ENCODE assay signal across 9 mouse cellular contexts in genomic region chr3:56270241-56270830, GRCm38 (mm10).
DNase-seq lines count a peak whose midpoint lies in the region; ATAC-seq and TF ChIP-seq lines count a peak whose summit lies in the region.
"Had no signal": no experiment of that assay in that cellular context is flagged by ENCODE, and none has a peak within 500 bp of the region (broad histone marks: within the 10 kb centered on the region; RNA-seq: fewer than 3 reads in every experiment).

No protein-coding gene starts in this region.

- H3K9me3 ChIP-seq in kidney, postnatal 0 days (replicated peaks; ENCODE audit: low read length) = no peaks in the 10 kb centered on the region
- no peaks in the 10 kb centered on the region for H3K9me3 ChIP-seq in stomach, postnatal 0 days (ENCODE audit: control insufficient read depth, low read length)

- no peak for TF ChIP-seq POLR2A in liver, adult 2 months (IDR thresholded peaks at IDR 0.05; ENCODE audit: extremely low read depth, insufficient read depth, low read length)

- no peak for TF ChIP-seq EP300 in stomach, postnatal 0 days (optimal IDR thresholded peaks at IDR 0.05)

- no peaks in the 10 kb centered on the region for H3K36me3 ChIP-seq in liver, adult 2 months (ENCODE audit: control insufficient read depth, insufficient read depth, low read length)
- H3K36me3 ChIP-seq in kidney, postnatal 0 days (ENCODE audit: insufficient read depth, low read length) = no peaks in the 10 kb centered on the region
- H3K36me3 ChIP-seq in stomach, postnatal 0 days (ENCODE audit: control insufficient read depth, insufficient read depth, low read length) = no peaks in the 10 kb centered on the region

- no peak overlapping the region for H3K4me3 ChIP-seq in liver, adult 2 months (ENCODE audit: insufficient read depth, low read depth, low read length)
- H3K4me3 ChIP-seq in kidney, postnatal 0 days (replicated peaks; ENCODE audit: low read depth, low read length) = no peak overlapping the region
- no peak overlapping the region for H3K4me3 ChIP-seq in stomach, postnatal 0 days (ENCODE audit: low read depth, low read length)

- H3K27ac ChIP-seq in liver, adult 2 months (replicated peaks; ENCODE audit: insufficient read depth, low read depth, low read length) = no peak overlapping the region; the same call in 1 of the 2 replicates
- H3K27ac ChIP-seq in kidney, postnatal 0 days = no peak overlapping the region
- H3K27ac ChIP-seq in stomach, postnatal 0 days (replicated peaks) = no peak overlapping the region

- H3K9ac ChIP-seq in liver, adult 2 months (ENCODE audit: low read depth, low read length) = no peak overlapping the region
- no peak overlapping the region for H3K9ac ChIP-seq in kidney, postnatal 0 days (ENCODE audit: low read depth, low read length)
- H3K9ac ChIP-seq in stomach, postnatal 0 days (ENCODE audit: low read length) = no peak overlapping the region

- H3K4me1 ChIP-seq in liver, adult 2 months (ENCODE audit: control insufficient read depth, insufficient read depth, low read length) = no peaks in the 10 kb centered on the region
- no peaks in the 10 kb centered on the region for H3K4me1 ChIP-seq in kidney, postnatal 0 days (replicated peaks; ENCODE audit: insufficient read depth, low read length)
- no peaks in the 10 kb centered on the region for H3K4me1 ChIP-seq in stomach, postnatal 0 days (replicated peaks; ENCODE audit: control insufficient read depth, insufficient read depth)

- no peak for TF ChIP-seq CTCF in liver, adult 2 months (IDR thresholded peaks at IDR 0.05; ENCODE audit: low read depth, low read length)
- TF ChIP-seq CTCF in kidney, postnatal 0 days (IDR thresholded peaks at IDR 0.05; ENCODE audit: low read depth) = no peak
- no peak for TF ChIP-seq CTCF in stomach, postnatal 0 days (IDR thresholded peaks at IDR 0.05; ENCODE audit: low read depth)

- DNase-seq in frontal cortex, adult 2 months (ENCODE audit: extremely low spot score in 1 of 2, low spot score in 1 of 2) = peak; percentile 7 to 39
- no peak for DNase-seq in frontal cortex, postnatal 10 days (ENCODE audit: low spot score in 2 of 2)
- DNase-seq in liver, adult 2 months (ENCODE audit: extremely low read depth, low read depth, low spot score) = peak; percentile 8
- no peak for DNase-seq in liver
- peak; percentile 62 for DNase-seq in NIH3T3 (ENCODE audit: low read depth)
- DNase-seq in kidney, postnatal 0 days (ENCODE audit: low spot score) = peak; percentile 12
- DNase-seq in ovary, postnatal 14 days (ENCODE audit: low spot score) = no peak
- DNase-seq in stomach, postnatal 0 days (ENCODE audit: low spot score) = no peak
- DNase-seq: cerebellum, postnatal 25 days had no signal

- no peak for ATAC-seq in kidney, postnatal 0 days (replicated peaks; ENCODE audit: low FRiP score, low read depth)
- ATAC-seq in stomach, postnatal 0 days (ENCODE audit: low FRiP score, low TSS enrichment) = no peak

- H3K4me2 ChIP-seq in kidney, postnatal 0 days (ENCODE audit: low read length) = no peak overlapping the region
- H3K4me2 ChIP-seq in stomach, postnatal 0 days (replicated peaks; ENCODE audit: low read depth) = no peak overlapping the region

- no peaks in the 10 kb centered on the region for H3K79me2 ChIP-seq in liver, adult 2 months (ENCODE audit: control insufficient read depth, insufficient read depth, low read length)

- 59% methylated on average over 6 of the region's 6 CpGs for WGBS in liver, adult 2 months
- WGBS in kidney, postnatal 0 days = 70% methylated on average over 6 of the region's 6 CpGs
- 49% methylated on average over 6 of the region's 6 CpGs for WGBS in stomach, postnatal 0 days

- H3K27me3 ChIP-seq in liver, adult 2 months (ENCODE audit: control insufficient read depth, insufficient read depth, low read length) = no peaks in the 10 kb centered on the region
- H3K27me3 ChIP-seq in kidney, postnatal 0 days (ENCODE audit: insufficient read depth, low read length) = no peaks in the 10 kb centered on the region
- no peaks in the 10 kb centered on the region for H3K27me3 ChIP-seq in stomach, postnatal 0 days (ENCODE audit: control insufficient read depth, insufficient read depth, low read length)

Comparison
In these comparisons a context has a peak if more than half of its experiments do, and no peak if none do; other contexts are left out.
1. DNase-seq: peak in frontal cortex, adult 2 months (2 of 2), liver, adult 2 months (single experiment), NIH3T3 (single experiment) and kidney, postnatal 0 days (single experiment); none in frontal cortex, postnatal 10 days (0 of 2), liver (single experiment), ovary, postnatal 14 days (single experiment) and stomach, postnatal 0 days (single experiment).